Mouse (Mus musculus) mesoderm, embryonic 11.5 days (tissue): ENCODE data around the gene Snph.
A peak's percentile ranks its signal among the peaks of the same experiment; 100 is the strongest.

Source experiments
- DNase-seq: peaks from one replicate; pipeline ENCODE4 v3.0.0-alpha.2; 2012; ENCODE audit warnings: low read depth, low spot score

Gene Snph

DNA sequence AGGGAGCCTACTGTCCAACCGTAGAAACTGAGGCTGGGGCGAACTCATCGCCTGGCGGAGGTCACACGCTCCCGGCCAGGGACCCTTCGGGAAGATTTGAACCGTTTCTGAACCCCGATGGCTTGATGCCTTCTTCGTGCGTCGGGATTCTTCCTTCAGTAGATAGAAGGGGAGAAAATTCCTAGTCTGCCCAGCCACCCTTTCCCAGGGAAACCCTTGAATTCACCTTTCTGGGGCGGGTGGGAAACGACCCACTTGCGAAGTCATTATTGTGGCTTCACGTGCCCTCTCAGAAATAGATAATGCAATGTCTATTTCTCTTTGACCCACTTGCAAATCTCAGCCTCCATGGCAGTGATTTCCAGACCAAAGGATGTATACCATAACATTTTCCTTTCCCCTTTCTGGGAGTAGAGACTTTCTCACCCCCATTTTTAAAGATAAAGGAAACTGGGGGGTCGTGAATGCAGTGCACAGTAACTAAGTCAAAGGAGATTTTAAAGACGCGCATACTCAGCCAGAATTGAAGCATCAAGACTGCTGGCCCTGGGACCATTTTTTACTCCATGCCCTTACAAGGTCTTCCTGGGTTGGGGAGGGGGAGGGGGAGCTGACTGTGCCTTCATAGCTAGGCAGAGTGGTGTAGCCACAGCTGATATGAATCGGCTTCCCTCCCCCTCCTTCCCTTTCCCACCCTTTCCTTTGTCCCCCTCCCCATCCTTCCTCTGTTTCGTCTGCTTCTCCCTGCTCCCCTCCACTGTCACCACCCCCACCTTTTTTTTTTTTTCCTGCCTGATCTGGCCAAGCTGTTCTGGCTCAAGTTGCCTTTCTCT is 89.1 kb downstream of the Snph start:
- DNase-seq: peak; percentile 75

DNA sequence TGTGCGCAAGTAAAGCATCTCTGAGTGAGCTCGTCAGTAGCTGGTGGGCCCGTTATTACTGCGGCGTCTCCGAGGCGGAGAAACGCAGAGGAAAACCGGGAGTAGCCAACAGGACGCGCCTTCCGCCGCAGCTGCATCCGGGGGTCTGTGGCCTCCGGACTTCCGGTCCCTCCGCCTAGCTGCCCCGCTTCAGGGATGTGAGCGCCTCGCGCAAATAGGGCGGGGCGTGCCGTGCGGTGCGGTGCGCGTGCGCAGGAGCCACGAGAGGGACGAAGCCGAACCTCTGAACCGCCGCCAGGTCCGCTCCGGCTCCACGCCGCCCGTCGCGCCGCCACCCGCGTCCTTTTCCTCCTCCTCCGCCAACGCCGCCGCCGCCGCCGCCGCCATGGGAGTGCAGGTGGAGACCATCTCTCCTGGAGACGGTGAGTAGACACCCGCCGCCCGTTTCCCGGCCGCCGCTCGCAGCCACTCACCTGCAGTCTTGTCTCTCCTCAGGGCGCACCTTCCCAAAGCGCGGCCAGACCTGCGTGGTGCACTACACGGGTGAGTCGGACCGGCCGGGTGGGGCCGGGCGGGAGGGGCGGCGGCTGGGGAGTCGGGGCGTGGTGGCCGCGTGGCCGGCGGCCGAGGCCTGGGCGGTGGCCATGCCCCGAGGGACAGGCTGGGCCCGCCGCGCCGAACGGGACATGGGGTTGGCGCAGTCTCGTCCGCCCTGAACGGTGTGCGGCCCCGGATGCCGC is 89.9 kb downstream of the Snph start, which contains the start of gene Fkbp1a:
TSS of gene Fkbp1a (plus strand) at position 161 of the 740 bp plus-strand sequence.
- peak; percentile 96 for DNase-seq
